Mouse (Mus musculus) granulocyte monocyte progenitor cell, adult 5-6 weeks (primary cell): Measurements from ENCODE around the gene Ppt2. TPM values are rescaled to one million over a fixed set of nuclear protein-coding genes. Genes with fewer than 3 reads are reported as not detected.

Source experiments
- ATAC-seq: replicated peaks from 2 replicates; pipeline ENCODE4 v1.8.0; 2016; ENCODE audit warnings: mild to moderate bottlenecking, moderate TSS enrichment, inconsistent platforms; ENCODE audit not compliant: poor library complexity, severe bottlenecking
- total RNA-seq, 2 experiments: library from RNA; stranded (forward) in 1 of 2; stranded (reverse) in 1 of 2; fragments of 200-712, 200-1000 nt in 1 of 2; fragments of >200 nt in 1 of 2; fragmentation: Nextera tagmentation in 1 of 2; gene quantifications; 2 replicates each; pipeline ENCODE4 v1.2.3; 2014 to 2017

Ppt2 gene
- total RNA-seq, 2 experiments from 2014 or later: 23.3 to 41.9 TPM

DNA sequence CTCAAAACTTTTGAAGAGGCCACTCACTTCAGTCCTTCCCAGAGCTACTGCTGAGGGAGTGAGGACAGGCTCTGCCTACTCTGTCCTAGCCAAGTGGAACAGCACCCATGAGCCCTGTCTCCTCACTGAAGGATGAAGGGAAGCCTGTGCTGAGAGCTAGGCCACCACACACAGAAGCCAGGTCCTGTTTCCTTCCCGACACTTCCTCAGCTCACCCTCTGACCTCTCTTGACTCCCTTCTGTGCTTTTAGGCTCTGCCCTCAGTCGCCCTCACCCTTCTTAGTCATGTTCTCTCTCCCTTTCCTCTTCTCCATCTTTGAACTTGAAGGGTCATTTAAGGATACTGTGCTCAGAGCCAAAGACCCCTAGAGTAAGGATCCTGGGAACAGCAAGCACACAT lies 29.0 kb upstream of the Ppt2 start:
- ATAC-seq: no peak

DNA sequence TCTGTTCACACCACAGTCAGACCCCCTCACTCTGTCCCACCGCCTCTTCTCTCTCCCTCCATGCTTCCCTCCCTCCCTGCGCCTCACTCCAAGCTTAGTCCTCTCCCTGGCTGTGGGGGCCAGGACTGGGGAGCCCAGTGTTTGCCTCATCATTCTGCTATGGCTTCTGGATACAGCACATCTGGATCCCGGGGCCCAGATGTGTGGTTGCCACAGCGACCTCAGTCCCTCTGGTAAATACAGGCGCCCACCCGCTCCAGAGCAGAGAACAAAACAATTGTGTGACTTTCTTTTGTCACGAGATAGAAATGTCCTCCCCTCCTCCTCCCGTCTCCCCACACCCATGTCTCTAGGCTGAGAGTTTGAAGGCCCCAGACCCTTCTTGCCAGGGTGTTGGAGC lies 28.4 kb upstream of the Ppt2 start:
- no peak for ATAC-seq

DNA sequence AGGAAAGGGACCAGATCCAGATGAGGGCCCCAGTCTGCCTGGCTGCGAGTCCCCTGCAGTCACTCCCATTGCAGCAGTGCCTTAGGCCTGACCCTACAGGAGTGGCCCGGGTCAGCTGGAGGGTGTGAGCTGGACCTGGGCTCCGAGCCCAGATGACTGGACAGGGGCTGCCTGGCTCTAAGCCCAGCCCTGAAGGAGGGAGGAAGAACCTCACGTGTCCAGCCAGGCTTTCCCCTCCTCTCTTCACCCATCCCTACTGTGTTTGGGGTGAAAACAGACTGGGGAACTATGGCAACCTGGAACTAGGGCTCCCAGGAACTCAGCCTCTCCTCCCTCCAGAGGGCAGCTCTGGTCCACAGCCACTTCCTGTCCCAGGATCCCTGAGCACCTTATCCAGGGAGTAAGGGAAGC lies 27.3 kb upstream of the Ppt2 start:
- no peak for ATAC-seq

DNA sequence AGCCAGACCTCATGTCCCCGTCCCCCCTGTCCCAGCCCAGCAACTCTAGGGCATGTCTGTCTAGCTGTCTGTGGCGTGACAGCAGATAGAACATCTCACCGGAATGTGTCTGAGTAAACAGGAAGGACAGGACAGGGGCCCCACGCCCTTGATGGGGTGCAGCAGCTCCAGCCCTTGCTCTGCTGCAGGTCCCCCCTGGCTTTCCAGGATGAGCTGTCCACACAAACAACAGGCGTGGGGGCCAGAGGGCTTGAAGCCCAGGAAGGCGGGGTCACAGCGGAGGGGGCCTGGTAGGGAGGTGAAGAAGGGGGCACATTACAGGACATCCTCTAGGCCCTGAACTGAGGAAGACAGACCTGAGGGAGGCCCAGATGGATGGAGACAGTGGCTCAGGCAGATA lies 26.9 kb upstream of the Ppt2 start:
- no peak for ATAC-seq

DNA sequence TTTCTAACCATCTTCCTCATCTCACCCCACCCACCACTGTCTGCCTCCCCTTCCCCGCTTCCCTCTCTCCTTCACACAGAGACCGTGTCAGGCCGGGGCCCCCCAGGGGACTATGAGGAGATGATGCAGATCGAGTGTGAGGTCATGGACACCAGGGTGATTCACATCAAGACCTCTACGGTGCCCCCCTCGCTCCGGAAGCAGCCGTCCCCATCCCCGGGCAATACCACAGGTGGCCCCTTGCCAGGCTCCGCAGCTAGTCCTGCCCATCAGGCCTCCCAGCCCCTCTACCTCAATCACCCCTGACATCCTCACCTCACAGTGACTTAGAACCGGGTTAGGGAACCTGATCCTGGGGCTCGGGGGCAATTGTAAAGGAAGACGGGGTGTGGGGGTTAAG lies 26.1 kb upstream of the Ppt2 start:
- ATAC-seq: no peak

DNA sequence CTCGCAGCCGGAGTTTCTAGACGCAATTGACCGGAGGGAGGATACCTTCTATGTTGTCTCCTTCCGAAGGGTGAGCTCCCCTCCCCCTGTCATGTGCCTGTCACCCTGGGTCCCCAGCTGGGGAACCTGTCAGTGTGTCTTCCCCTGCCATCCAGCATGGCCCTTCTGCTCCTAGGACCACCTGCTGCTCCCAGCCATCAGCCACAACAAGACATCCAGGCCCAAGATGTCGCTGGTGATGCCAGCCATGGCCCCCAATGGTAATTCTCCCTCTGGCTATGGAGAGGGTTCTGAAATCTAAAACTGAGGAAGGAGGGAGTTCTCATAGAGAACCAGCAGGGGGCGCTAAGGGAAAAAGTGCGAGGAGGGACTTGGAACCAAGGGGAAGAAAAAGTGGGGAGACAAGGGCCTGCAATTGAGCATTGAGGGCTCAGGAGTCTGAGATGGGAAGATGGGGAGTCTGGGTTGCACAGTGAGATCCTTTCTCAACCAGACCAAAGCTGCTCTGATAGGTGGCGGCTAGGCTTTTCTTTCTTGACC lies 25.5 kb upstream of the Ppt2 start:
- no peak for ATAC-seq

DNA sequence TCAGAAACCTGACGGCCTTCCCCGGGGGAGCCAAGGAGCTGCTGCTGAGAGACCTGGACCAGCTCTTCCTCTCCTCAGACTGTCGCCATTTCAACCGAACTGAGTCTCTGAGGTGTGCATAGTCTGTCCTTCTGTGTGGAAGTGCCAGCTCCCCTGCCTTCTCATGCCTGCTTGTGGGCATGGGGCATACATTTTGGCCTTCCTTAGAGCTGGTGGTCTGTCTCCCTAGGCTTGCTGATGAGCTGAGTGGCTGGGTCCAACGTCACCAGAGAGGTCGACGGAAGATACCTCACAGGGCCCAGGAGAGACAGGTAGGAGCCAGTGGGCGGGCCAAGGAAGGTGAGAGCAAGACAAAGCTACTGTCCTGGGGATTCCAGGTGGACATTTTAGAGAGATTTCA lies 24.7 kb upstream of the Ppt2 start:
- no peak for ATAC-seq

DNA sequence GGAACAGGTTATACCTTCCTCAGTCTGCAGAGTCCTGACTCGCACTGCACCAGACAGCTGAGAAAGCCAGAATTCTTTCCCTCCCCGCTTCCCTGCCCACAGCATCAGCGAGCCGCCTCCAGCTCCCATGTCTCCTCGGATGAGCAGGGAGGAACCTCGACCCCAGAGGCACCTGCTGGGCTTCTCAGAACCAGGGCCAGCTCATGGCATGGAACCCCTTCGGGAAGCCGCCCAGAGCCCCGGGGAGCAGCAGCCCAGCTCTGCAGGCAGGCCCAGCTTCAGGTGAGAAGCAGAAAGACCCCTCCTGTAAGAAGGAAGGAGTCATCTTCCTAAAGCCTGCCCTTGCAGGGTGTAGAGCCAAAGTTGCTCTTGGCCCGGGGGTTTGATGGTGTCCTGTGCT lies 24.2 kb upstream of the Ppt2 start:
- ATAC-seq: no peak

DNA sequence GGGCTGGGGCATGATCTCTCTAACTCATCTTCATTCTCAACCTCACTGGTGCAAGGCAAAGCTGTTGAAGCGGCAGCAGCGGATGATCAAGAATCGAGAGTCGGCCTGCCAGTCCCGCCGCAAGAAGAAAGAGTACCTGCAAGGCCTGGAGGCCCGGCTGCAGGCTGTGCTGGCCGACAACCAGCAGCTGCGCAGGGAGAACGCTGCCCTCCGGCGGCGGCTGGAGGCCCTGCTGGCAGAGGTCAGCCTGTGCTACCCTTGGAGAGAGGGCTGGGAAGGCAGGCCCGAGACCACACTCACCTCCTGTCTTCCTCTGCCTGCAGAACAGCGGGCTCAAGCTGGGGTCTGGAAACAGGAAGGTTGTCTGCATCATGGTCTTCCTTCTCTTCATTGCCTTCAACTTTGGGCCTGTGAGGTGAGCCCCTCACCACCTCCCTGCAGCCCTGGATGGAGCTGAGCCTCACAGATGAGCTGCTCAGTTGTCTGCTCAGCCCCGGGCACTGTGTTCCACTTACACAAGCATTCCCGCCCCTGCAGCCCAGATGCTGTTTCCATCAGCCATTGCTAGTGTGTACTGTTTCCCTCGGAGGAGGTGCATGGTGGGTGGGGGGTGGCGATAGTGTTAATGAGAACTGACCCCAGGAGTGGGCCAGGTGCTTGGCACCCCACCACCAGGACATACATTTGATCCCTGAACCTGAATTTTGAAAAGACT lies 23.4 kb upstream of the Ppt2 start:
- ATAC-seq: no peak

DNA sequence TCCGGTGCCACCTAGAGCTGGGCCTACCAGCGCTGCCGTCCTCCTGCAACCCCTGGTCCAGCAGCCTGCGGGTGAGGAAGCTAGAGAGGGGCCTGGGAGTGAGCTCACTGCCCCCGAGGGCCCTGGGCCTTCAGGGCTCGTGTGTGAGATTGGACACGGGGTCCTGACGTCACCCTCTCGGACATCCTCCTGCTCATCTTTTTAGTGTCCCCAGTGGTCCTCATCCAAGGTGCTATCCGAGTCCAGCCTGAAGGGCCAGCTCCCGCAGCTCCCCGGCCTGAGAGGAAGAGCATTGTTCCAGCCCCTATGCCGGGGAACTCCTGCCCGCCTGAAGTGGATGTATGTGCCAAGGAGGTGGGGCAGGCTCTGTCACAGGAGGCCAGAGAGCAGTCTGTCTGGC lies 22.5 kb upstream of the Ppt2 start:
- ATAC-seq: no peak

DNA sequence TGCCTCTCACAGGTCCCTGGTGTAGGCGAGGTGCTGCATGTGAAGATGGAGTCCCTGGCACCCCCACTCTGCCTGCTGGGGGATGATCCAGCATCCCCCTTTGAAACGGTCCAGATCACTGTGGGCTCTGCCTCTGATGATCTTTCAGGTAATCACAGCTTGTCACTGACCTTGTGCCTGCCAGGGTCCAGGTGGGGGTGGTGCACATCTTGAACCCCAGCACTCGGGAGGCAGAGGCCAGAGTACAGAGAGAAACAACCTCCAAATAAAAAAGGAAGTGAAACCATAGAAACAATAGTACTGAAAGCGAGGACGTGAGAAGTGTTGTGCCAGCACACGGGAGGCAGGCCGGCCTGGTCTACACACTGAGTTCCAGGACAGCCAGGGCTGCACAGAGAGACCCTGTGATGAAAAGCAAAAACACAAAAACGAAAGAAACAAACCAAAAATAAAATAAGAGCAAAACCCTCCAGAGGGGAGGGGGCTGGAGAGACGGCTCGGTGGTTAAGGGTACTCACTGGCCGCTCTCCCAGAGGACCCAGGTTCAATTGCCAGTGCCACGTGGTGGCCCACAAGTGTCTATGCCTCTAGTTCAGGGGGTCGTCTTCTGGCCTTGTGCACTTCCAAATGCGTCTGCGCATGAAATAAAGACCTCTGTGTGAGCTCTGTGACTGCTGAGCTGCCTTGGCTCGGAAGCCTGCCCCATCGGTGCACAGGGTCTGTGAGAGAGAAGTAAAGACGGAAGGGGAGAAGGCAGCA lies 21.0 kb upstream of the Ppt2 start:
- no peak for ATAC-seq

DNA sequence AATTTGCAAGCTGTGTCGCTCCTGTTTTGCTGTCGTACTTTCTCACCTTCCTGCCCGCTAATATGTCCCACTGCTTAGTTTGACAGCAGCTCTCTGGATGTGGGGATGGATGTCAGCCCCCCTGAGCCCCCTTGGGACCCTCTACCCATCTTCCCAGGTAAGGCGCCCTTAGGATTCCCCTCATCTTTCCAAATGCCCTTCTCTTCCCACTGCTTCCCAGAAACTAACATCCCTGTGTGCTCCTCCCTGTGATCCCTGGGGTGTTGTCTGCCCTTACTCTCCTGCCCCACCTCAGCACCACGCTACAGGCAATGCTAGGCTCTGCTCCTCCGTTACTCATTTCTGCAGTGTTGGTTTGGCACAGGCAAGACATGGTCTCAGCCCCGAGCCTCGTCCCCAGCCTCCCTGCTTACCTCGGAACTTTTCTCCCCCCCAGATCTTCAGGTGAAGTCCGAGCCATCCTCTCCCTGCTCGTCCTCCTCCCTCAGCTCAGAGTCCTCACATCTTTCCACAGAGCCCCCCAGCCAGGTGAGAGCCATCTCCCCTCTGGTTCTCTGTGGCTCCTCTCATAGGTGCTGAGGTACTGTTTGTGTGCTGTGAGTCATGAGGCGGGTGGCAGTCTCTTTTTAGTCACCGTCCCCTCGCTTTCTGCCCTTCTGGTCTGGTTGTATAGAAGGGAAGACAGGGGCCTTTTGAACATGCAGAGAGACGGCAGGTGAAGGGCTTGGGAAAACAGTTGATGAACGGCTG lies 20.0 kb upstream of the Ppt2 start:
- ATAC-seq: no peak

DNA sequence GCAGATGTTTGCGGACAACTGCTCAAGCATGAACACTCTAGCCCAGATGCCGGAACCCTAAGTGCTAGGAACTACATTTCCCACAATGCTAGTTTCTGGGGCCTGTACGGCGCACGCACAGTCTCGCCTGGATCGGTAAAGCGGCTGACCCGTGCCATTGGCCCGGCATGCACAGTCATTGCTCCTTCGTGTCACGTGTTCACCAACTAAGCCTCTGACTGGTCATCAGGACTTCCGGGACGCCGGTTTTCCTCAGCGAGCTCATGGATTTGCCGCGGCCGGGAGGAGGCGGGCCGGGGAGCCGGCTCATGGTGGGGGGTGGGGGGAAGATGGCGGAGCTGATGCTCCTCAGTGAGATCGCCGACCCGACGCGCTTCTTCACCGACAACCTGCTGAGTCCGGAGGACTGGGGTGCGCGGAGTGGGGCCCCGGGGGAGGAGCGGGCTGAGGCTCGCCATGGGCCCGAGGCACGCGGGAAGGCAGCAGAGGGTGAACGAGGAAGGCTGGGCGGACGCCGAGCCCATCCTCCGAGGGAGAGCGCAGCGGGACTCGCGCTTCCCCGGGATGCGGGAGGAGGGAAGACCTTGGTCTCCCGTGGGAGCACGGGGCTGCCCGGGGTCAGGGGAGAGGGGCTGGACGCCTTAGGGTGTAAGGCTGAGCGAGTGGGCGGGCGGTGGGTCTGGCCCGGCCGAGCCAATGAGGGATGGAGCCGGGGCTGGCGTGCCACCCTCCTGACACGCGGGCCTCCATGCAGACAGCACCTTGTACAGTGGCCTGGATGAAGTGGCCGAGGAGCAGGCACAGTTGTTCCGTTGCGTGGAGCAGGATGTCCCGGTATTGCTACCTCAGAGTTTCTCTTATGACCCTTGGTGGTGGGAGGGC lies 18.8 kb upstream of the Ppt2 start, which contains the start of gene Atf6b:
TSS of gene Atf6b (plus strand) at position 241 of the 882 bp plus-strand sequence.
- peak; percentile 81 for ATAC-seq

DNA sequence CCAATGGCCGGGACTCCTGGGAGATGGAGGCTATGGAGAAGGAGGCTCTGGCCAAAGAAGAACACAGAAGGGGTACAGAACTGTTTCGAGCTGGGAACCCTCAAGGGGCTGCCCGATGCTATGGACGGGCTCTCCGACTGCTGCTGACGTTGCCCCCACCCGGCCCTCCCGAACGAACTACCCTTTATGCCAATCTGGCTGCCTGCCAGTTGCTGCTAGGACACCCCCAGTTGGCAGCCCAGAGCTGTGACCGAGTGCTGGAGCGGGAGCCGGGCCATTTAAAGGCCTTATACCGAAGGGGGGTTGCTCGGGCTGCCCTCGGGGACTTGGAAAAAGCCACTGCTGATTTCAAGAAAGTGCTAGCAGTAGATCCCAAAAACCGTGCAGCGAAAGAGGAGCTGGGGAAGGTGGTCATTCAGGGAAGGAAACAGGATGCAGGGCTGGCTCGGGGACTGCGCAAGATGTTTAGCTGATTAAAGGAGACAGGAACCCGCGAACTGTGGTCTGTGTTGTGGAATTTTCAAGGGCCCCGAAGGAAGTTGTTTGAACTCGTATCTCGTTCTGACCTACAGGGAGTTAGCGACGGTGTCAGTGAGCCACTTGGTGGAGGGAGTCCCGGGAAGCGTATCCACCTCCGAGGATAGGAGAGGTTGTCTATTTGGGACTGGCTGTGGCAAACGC lies 17.7 kb upstream of the Ppt2 start:
- ATAC-seq: 0 out of 2 replicates have a peak, but pooled peaks have one; percentile 6

DNA sequence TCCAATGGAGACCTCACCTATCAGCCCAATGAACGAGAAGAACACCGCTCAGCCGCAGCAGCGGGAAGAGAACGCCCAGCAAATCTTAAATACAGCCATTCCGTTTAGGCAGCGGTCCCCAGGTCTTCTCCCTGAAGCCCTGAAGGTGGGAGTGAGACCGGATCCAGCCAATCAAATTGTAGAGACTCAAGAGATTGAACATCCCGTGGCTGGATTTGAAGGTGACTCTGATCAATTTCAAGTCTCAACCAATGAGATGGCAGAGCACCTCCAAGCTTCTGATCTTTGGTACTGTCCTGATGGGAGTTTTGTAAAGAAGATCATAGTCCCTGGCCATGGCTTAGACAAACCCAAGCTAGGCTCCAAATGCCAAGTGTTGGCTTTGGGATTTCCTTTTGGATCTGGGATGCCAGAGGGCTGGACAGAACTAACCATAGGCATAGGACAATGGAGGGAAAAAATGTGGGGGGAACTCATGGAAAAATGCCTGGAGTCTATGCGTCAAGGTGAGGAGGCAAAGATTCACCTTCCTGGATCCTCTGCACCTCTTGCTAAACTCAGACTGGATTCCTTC lies 17.0 kb upstream of the Ppt2 start:
- ATAC-seq: no peak

DNA sequence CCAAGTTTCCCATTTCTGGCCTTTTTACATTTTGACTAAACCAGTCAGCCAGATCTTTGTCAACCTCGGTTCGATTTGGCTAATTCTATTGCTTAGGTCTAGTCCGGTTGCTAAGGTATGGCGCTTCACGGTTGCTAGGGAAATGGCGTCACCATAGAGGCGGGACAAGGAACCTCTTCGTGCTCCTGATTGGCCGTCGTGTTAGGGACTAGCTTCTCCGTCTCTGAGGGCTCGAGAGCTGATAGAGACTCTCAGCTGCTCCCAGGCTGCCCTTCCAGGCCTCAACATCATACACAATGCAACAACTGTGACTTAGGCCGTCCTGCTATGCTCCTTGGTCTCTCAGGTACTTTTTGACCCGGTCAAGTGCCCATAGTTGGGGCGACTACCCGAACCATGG lies 16.3 kb upstream of the Ppt2 start, which contains the start of gene Fkbpl:
TSS of gene Fkbpl (plus strand) at position 157 of the 400 bp plus-strand sequence.
- peak; percentile 58 for ATAC-seq

DNA sequence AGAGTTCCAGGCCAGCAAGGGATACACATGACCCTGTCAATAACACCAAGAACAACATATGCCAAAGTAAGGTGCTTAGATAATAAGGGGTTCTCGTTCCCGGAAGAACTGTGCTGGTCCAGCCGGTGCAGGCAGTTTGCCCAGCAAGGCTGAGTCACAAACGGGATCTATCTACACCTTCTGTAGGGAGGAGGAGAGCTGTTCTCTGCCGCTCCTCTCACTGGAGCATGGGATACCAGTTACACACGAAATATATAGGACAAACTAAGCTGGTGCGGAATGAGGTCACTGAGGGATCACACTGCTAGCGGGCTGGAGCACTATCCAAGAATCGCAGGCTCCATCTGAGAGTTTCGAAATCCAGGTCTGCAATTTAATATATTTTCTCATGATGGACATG lies 15.6 kb upstream of the Ppt2 start:
- ATAC-seq: no peak

DNA sequence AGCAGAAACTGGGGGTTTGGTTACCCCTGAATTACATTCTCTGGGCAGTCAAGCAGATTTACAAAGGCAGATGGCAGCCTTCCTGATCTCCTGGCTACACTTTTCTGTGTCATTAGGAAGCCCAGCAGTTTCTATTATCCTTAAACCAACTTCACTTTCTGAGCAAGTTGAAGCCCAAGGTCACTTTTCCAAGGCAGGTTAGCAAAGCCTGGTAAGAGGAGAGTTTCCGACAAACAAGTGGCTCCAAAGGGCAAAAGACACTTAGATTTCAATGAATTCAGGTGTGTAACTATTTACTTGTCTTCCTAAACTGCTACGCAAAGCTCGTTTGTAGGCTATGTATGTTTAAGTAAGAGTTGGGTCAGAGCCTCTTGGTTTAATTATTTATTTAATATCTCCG lies 15.1 kb upstream of the Ppt2 start:
- no peak for ATAC-seq

DNA sequence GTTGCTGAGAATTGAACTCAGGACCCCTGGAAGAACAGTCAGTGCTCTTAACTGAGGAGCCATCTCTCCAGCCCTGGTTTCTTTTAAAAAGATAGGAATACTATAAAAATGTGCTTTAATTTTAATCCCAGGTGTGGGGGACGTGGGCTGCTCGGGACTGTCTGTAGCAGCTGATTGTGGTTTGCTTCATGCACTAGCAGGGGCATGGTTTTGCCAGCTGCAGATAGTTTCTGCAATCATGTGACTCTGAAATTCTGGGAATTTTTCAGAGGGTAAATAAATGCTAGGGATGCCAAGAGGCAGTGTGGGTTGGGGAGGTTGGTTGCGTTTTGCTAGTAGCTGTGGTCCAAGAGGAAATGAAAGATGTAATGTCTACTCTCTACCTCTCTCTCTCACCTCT lies 13.6 kb upstream of the Ppt2 start:
- no peak for ATAC-seq
